Mouse (Mus musculus): ENCODE data around the gene Itgb2. TPM values are rescaled to one million over a fixed set of nuclear protein-coding genes. Genes with fewer than 3 reads are reported as not detected.

Itgb2 gene
- polyA plus RNA-seq, 1 experiment, result 0.90 TPM

- TF ChIP-seq GATA1 (IDR thresholded peaks at IDR 0.05; ENCODE audit: low read length), result no peak
Measured at GRCm38 (mm10) chr10:77509403-77510187, 20.5 kb upstream of the Itgb2 start.

- TF ChIP-seq GATA1 (IDR thresholded peaks at IDR 0.05; ENCODE audit: low read length), result no peak
Measured at GRCm38 (mm10) chr10:77510225-77510982, 19.6 kb upstream of the Itgb2 start.

GRCm38 (mm10) chr10:77515385-77516348 lies 14.4 kb upstream of the Itgb2 start, which contains the start of gene Fam207a:
Gene Fam207a, minus strand, starts transcription at chr10:77515785.
- no peak for TF ChIP-seq GATA1 (IDR thresholded peaks at IDR 0.05; ENCODE audit: low read length)

- no peak for TF ChIP-seq GATA1 (IDR thresholded peaks at IDR 0.05; ENCODE audit: low read length)
Measured at GRCm38 (mm10) chr10:77516379-77516951, 13.6 kb upstream of the Itgb2 start.

GRCm38 (mm10) chr10:77517066-77517620 lies 12.9 kb upstream of the Itgb2 start:
- TF ChIP-seq GATA1 (IDR thresholded peaks at IDR 0.05; ENCODE audit: low read length), result no peak

GRCm38 (mm10) chr10:77517801-77518200 lies 12.3 kb upstream of the Itgb2 start:
- TF ChIP-seq GATA1 (IDR thresholded peaks at IDR 0.05; ENCODE audit: low read length), result no peak

- TF ChIP-seq GATA1 (IDR thresholded peaks at IDR 0.05; ENCODE audit: low read length), result no peak
Measured at GRCm38 (mm10) chr10:77519191-77519590, 10.9 kb upstream of the Itgb2 start.

- no peak for TF ChIP-seq GATA1 (IDR thresholded peaks at IDR 0.05; ENCODE audit: low read length)
Measured at GRCm38 (mm10) chr10:77520497-77520896, 9.6 kb upstream of the Itgb2 start.

- TF ChIP-seq GATA1 (IDR thresholded peaks at IDR 0.05; ENCODE audit: low read length), result no peak
Measured at GRCm38 (mm10) chr10:77522021-77522731, 7.9 kb upstream of the Itgb2 start.

- no peak for TF ChIP-seq GATA1 (IDR thresholded peaks at IDR 0.05; ENCODE audit: low read length)
Measured at GRCm38 (mm10) chr10:77522746-77523145, 7.3 kb upstream of the Itgb2 start.

- TF ChIP-seq GATA1 (IDR thresholded peaks at IDR 0.05; ENCODE audit: low read length), result no peak
Measured at GRCm38 (mm10) chr10:77523321-77523720, 6.7 kb upstream of the Itgb2 start.

GRCm38 (mm10) chr10:77526488-77526887 lies 3.6 kb upstream of the Itgb2 start:
- no peak for TF ChIP-seq GATA1 (IDR thresholded peaks at IDR 0.05; ENCODE audit: low read length)

- TF ChIP-seq GATA1 (IDR thresholded peaks at IDR 0.05; ENCODE audit: low read length), result no peak
Measured at GRCm38 (mm10) chr10:77528634-77529033, 1.4 kb upstream of the Itgb2 start.

All from G1E-ER4 (cell line).